Mouse (Mus musculus): ENCODE results near the gene Ifi202b. TPM values are rescaled to one million over a fixed set of nuclear protein-coding genes. Genes with fewer than 3 reads are reported as not detected.

The Ifi202b gene
- polyA plus RNA-seq, 1 experiment = 9.6 TPM

Other genes with a start within 250 kb of the Ifi202b start
- 0.10 TPM for gene Ifi207, start 241.0 kb downstream of the Ifi202b start, polyA plus RNA-seq (2012; fragmentation: generic; extraction: Trizol)
- 5.2 TPM for gene Ifi204, start 215.8 kb downstream of the Ifi202b start, polyA plus RNA-seq (2012; fragmentation: generic; extraction: Trizol)
- 1.9 TPM for gene Ifi211, start 69.7 kb downstream of the Ifi202b start, polyA plus RNA-seq (2012; fragmentation: generic; extraction: Trizol)
- gene Mndal, start 40.3 kb downstream of the Ifi202b start, polyA plus RNA-seq (2012; fragmentation: generic; extraction: Trizol) = 2.3 TPM
- gene Ifi203, start 40.1 kb downstream of the Ifi202b start, polyA plus RNA-seq (2012; fragmentation: generic; extraction: Trizol) = 3.3 TPM
- 0.04 TPM for gene Ifi205, start 49.1 kb upstream of the Ifi202b start, polyA plus RNA-seq (2012; fragmentation: generic; extraction: Trizol)
- gene Olfr433, start 58.0 kb upstream of the Ifi202b start, polyA plus RNA-seq (2012; fragmentation: generic; extraction: Trizol) = not detected
- not detected for gene Olfr432, start 66.5 kb upstream of the Ifi202b start, polyA plus RNA-seq (2012; fragmentation: generic; extraction: Trizol)
- gene Olfr430, start 83.9 kb upstream of the Ifi202b start, polyA plus RNA-seq (2012; fragmentation: generic; extraction: Trizol) = not detected
- gene Olfr429, start 101.6 kb upstream of the Ifi202b start, polyA plus RNA-seq (2012; fragmentation: generic; extraction: Trizol) = not detected
- gene Olfr427, start 114.1 kb upstream of the Ifi202b start, polyA plus RNA-seq (2012; fragmentation: generic; extraction: Trizol) = not detected
- not detected for gene Olfr231, start 138.4 kb upstream of the Ifi202b start, polyA plus RNA-seq (2012; fragmentation: generic; extraction: Trizol)
- gene Olfr424, start 148.8 kb upstream of the Ifi202b start, polyA plus RNA-seq (2012; fragmentation: generic; extraction: Trizol) = not detected
- not detected for gene Olfr420, start 172.9 kb upstream of the Ifi202b start, polyA plus RNA-seq (2012; fragmentation: generic; extraction: Trizol)
- gene Spta1, start 190.0 kb upstream of the Ifi202b start, polyA plus RNA-seq (2012; fragmentation: generic; extraction: Trizol) = 0.04 TPM

Data from myocyte (in vitro differentiated cells).